Mouse (Mus musculus): ENCODE data around the gene Faap24. TPM values are rescaled to one million over a fixed set of nuclear protein-coding genes. Genes with fewer than 3 reads are reported as not detected.

Faap24 gene
- 1 to 10 TPM; 5.2 to 6.9 TPM for total RNA-seq (2021)
- long read RNA-seq, experiment 1, transcript Faap24-201 (4 exons, 1,857 nt), result major isoform, 6 of 6 reads
- long read RNA-seq, experiment 1, partial matches to known transcripts, result 0 of 6 reads
- long read RNA-seq, experiment 1, other reads (novel, unspliced or antisense), result 0 of 6 reads
- long read RNA-seq, experiment 2, transcript Faap24-201 (4 exons, 1,857 nt), result major isoform, 14 of 16 reads
- long read RNA-seq, experiment 2, partial matches to known transcripts, result 1 of 16 reads
- long read RNA-seq, experiment 2, other reads (novel, unspliced or antisense), result 1 of 16 reads

DNA sequence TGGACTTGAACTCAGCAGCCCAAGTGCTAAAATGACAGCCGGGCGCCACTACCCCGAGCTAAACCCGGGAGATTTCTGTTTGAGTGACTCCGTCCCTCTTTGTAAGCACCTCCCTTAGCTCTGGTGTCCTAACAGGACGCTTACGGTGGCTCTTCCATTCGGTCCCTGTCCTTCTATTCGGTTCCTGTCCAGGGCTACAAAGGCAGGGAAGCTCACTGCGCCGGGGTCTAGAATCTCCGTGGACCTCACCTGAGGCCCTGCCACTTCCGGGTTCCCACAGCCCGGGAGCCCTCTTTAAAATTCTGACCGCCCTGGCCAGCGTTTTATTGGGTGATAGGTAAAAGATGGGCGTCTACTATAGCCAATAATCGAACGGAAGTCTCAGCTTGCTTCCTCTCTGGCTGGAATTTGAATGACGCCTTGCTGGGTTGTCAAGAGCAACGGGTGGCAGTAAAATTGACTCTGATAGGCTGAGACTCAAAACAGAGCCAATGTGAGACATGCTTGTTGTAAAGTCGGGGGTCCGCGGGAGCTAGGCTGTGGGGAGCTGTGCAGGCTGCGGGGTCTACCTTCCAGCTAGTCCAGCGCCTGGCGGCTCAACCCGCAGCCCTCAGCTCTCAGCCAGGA lies at the start of gene Faap24, which contains the start of gene Cep89:
Gene Faap24 (minus strand): TSS at position 295 of the 627 bp plus-strand sequence.
Gene Cep89 (plus strand): TSS at position 494 of the 627 bp plus-strand sequence.
- DNase-seq (ENCODE audit: low spot score in 2 of 2), result peak; percentile 87 to 92

DNA sequence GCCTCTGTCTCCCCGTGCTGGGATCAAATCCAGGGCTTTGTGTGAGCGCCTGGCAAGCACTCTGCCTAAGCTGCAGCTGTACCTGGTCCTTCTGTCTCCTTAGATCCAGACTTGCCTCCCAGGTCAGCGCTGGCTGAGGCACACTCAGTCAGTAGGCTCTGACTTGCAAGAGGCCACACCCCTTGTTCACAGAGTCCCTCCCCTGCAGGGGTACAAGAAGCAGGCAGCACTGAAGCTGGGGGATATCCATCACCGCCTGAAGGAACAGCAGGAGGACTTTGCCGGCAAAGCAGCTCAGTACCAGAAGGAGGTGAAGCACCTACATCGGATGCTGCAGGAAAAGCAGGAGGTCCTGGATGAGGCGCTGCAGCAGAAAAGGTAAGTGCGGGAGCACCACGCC lies 38.6 kb upstream of the Faap24 start:
- DNase-seq (ENCODE audit: low spot score in 2 of 2), result no peak

DNA sequence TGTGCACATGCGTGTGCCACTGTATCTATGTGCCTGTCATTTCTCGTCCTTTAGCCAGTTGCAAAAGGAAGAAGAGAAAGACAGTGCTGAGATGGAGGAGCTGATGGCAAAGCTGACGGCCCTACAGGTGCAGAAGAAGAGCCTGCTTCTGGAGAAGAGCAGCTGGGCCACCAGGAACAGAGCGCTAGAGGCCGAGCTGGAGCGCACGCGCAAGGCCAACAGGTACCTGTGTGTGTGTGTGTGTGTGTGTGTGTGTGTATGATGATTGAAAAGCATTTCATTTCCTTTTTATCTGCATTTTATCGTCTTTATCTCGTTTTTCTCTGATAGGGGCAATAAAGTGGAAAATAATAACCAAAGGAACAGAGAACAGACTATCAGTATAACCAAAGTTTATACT lies 31.5 kb upstream of the Faap24 start:
- DNase-seq (ENCODE audit: low spot score in 2 of 2), result no peak

DNA sequence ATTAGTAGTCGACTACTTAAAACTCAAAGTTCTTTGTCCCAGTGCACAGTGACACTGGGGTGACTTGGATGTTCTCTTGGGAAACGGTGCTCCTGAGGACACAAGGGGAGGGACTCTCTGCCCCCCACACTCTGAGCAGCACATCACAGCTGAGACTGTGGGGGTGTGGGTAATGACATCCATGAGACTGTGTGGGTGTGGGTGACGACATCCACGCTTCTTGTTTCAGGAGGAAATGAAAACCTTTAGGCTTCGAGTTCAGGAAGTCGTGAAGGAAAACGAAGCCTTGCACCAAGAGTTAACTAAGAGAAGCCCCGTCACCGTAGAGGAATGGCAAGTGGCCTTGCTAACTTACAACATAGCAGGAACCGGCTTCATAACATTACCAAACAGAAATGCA lies 26.4 kb upstream of the Faap24 start:
- DNase-seq (ENCODE audit: low spot score in 2 of 2), result no peak

DNA sequence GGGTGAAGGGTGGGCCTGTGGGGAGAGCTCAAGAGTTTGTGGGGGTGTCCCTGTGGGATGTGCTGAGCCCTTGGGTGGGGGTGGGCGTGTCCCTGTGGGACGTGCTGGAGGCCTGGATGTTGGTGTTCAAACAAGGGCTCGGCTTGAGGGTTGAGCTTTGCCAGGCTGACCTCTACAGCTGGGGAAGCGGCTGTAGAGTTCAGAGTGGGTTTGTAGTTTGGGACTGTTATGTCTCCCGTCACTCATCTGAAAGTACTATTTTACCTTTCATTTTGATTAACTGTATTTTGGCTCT lies 20.0 kb upstream of the Faap24 start:
- DNase-seq (ENCODE audit: low spot score in 2 of 2), result no peak

DNA sequence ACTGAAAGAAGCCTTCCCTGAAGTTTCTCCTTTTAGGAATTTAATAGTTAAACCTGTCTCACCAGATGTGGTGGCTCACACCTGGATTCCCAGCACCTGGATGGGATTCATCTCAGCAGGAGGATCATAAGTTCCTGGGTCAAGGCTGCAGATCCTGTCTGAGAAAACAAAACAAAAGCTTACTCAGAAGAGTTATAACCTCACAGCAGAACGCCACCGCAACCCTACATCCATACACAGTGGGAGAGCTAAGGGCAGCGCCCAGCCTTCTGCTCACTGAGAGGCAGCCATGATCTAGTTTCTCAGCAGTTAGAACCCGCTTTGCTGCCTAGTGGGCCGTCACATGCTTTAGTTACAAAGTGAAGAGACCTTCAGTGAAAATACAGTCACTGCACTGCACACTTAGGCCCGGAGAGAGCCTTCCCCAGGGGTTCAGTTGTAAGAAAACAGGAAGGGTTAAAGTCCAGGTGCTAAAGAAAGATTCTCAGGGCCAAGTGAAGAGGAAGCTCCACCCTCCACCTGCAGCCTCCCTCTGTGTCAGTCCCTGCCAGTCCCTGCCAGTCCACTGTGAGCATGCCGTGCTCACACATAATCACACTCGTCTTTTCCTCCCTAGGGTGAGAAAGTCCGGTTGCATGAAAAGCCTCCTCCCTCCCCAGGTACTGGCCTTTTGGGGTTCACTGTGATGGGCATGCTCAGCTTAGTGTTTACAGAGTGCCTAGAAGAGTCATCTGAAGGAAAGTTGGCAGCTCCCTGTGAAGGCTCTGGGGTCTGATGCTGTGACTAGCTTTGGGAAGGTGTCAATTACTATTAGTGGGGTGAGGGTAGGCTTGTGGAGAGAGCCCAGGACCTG lies 19.4 kb upstream of the Faap24 start:
- peak in 1 of 2 experiments; percentile 25 for DNase-seq (ENCODE audit: low spot score in 2 of 2)

DNA sequence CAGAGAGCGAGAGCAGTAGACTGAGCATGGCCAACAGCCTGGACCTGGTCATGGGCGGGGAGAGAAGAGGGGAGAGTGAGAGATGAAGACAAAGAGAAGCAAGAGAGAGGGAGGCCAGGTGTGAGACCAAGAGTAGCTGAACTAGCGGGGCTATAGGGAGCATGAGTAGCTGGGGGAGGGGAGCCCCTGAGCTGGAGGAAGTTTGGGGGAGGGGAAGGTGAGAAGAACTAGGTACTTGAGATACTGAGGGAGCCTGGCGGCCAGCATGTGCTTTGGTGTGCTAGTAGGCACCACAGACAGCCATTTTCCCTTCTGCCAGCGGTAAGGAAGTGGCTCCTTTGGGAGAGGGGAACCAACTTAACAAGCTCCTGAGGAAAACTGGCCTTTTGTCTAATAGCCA lies 18.6 kb upstream of the Faap24 start:
- DNase-seq (ENCODE audit: low spot score in 2 of 2), result no peak

DNA sequence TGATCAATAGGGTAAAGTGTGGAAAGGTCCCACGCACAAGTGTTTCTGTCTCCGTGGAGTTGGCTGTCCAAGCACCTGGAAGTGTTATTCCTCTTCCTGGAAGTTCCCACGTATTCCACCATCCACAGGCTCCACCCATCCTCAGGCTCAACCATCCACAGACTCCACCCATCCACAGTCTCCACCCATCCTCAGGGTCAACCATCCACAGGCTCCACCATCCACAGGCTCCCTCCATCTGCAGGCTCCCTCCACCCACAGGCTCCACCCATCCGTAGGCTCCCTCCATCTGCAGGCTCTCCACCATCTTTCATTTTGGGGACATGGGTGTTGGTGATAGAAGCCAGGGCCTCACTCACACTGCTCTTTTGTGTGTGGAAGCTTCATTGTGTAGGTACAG lies 4.5 kb upstream of the Faap24 start:
- DNase-seq (ENCODE audit: low spot score in 2 of 2), result no peak

DNA sequence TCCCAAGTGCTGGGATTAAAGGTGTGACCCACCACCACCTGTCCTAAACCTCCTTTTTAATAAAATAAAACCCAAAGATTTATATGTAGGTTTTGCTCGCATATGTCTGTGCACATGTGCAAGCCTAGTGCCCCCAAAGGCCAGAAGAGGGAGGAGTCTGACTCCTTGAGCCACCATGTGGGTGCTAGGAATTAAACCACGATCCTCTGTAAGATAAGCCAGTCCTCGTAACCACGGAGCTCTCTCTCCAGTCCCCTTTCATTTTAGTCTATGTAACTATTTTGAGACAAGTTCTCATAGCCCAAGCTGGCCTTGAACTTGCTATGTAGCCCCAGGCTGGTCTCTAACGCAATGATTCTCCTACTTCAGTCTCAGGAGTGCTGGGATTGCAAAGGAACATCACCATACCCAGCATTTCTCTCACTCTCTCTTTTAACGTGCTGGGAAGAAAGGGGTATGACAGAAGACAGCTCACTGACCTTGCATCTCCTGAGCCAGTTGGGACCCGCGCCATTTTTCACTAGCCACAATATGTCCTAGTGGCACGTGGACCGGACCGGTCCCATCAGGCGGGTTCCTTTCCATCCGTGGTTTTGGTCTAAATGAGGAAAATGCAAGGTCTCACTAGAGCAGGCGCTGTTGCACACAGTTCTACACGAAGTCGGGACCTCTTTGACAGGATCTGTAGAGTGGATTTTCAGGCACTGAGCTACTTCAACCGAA lies 741 bp downstream of the Faap24 start:
- no peak for DNase-seq (ENCODE audit: low spot score in 2 of 2)

DNA sequence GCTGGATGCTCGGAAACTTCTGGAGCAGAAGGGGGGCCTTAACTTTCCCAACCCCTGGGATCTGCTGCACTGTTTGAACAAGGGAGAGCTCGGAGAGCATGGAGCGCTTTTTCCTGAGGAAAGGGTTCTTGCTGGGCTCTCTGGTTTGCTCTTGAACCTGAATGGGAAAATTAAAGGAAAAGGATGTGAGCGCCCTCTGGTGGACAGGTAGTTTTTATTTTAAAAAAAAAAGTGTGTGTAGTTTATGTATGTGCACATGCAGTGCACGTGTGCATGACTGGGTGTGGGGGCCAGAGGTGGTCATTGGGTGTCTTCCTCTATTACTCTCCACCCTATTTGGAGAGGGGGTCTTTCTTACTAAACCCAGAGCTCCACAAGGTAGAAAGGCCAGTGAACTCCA lies 3.7 kb downstream of the Faap24 start:
- peak; percentile 24 for DNase-seq (ENCODE audit: low spot score in 2 of 2)

DNA sequence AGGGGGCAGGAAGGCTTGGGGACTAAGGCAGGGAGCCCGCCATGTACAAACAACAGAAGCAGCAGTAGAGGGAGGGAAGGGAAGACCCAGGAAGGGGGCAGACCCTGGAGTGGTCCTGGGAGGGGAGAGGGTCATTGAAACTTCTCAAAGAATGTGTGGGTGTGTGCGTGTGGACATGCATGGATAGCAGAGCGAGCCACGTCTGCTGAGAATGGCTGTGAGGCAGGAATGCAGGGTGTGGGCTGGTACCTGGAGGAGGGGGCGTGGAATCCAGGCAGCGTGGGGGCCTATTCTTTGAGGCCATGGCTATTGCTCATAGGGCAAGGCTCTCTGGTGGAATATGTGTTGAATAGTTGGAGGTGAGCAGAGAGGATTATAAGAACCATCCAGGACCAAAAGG lies 7.9 kb downstream of the Faap24 start:
- no peak for DNase-seq (ENCODE audit: low spot score in 2 of 2)

DNA sequence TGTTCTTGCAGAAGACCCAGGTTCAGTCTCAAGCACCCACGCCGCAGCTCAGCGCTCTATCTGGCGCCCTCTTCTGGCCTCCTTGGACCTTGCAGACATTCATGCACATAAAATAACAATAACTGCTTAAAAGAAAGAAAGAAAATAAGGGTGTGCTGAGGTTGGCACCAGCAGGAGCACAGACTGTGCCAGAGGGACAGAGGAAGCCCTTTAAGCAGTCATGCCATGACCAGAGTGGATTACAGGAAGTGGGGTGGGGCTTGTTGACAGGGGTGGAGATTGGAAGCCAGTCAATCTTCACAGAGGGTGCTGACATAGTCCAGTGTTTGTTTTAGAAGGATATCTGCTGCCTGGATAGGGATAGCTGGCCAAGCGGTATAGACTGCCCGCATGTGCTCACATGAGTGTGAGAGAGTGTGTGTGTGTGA lies 10.1 kb downstream of the Faap24 start:
- peak in 1 of 2 experiments; percentile 24 for DNase-seq (ENCODE audit: low spot score in 2 of 2)

DNA sequence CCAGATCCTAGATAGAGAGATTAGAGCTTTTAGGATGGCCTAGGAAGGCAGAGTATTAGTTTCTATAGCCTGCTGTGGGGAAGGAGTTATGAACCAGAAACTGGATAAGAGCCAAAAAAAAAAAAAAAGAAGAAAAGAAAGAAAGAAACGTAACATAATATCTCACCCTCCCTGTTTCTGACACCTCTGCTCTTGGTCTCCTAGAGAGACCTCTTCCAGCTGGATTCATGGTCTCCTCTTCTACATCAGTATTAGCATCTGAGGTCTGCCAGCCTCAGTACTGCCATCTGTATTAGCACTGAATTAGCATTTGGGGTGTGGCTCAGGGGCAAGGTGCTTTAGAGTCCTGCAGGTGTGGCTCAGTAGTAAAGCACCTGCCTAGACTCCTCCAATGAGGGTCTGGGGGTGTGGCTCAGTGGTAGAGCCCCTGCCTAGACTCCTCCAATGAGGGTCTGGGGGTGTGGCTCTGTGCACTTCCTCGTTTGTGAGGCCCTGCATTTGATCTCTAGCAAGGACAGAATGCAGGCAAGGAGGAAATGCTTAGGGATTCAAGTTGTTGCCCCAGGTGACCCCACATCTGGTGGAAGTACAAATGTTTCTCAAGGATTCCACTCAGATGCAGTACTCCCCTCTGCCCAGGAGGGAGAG lies 13.8 kb downstream of the Faap24 start:
- DNase-seq (ENCODE audit: low spot score in 2 of 2), result no peak

DNA sequence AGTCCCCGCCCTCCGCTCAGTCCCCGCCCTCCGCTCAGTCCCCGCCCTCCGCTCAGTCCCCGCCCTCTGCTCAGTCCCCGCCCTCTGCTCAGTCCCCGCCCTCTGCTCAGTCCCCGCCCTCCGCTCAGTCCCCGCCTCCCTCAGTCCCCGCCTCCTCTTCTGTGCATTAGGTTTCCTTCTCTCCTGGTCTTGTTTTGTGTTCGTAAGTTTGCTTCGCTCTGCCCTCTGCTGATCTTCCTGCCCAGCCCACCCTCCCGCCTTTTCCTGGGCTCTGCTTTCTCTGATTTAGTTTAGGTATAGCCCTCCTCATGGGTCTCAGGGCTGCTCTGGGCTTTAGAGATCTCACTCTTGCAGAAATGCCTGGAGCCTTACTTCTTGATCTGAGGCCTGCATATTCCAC lies 14.8 kb downstream of the Faap24 start:
- DNase-seq (ENCODE audit: low spot score in 2 of 2), result no peak

DNA sequence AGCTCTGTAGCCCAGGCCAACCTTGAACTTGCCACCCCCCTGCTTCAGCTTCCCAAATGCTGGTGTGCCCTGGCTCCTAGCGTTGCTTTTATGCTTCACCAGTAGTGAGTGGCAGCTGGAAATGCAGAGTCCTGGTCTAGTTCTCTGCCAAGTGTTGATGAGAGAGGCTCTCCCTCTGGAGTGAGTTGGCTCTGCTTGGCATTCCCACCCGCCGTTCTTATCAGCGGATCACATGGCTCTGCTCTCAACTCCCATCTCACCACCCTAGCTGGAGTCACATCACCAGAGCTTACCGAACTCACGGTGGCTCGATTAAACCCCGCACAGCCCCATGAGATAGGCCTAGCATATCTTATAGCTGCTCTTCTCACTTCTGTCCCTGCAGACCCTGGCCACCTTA lies 16.3 kb downstream of the Faap24 start:
- DNase-seq (ENCODE audit: low spot score in 2 of 2), result no peak

DNA sequence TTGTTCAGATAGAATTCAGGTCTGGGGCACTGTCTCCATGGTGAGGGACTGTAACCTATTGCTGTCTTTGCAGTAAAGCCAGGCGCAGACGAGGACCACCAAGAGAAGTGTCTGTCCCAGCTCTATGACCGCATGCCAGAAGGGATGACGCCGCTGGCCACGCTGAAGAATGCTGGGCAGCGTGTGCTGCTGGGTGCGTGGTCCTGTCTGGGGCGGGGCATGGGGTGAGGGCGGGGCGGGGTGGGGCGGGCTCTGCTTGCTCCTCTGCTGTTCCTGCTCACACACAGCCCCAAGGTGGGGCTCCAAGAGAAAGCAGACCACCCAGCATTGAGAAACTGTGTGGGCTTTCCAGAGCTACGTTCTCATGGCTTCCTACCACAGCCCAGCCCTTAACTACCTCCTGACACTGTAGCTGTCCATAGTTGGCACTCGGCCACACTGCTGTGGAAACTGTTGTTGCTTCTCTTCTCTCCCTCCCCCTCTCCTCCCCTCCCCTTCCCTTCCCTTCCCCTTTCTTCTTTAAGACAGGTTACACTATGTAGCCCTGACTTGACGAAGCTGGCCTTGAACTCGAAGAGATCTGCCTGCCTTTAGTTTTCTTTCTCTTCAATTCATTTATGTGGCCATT lies 17.0 kb downstream of the Faap24 start:
- no peak for DNase-seq (ENCODE audit: low spot score in 2 of 2)

DNA sequence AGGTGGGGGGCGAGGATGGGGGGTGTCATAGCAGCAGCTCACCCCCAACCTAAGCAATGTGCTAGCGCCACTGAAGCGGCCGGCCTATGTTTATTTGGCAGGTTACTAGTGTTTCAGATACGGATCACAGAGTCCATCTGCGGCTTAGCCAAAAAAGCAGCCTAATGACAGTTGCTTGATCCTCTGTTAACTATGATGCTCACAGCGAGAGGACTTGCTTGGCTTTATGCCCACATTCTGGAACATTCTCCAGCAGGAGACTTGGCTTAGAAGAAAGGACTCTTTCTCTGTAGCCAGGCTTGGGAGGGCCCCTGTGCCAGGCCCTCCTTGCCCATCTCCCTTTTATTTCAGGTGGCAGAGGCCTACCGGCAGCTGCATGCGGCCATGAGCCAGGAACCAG lies 20.0 kb downstream of the Faap24 start:
- DNase-seq (ENCODE audit: low spot score in 2 of 2), result no peak

DNA sequence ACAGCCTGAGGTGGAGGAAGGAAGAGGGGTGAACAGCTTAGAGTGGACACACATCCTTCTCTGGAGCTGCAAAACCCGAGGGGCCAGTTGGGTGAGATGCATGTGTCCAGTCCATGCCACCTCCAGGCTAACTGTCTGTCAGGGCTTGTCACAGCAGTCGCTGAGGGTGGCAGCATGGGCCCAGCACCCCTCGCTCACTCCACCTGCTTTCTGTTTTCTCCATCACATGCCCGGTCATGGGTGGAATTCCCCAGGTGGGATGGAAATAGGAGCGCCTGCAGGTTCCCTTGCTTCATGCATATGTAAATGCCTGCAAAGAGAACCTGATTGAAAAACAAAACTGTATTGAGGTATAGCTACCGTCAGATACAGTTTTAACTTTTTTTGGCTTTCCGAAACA lies 22.4 kb downstream of the Faap24 start:
- no peak for DNase-seq (ENCODE audit: low spot score in 2 of 2)

DNA sequence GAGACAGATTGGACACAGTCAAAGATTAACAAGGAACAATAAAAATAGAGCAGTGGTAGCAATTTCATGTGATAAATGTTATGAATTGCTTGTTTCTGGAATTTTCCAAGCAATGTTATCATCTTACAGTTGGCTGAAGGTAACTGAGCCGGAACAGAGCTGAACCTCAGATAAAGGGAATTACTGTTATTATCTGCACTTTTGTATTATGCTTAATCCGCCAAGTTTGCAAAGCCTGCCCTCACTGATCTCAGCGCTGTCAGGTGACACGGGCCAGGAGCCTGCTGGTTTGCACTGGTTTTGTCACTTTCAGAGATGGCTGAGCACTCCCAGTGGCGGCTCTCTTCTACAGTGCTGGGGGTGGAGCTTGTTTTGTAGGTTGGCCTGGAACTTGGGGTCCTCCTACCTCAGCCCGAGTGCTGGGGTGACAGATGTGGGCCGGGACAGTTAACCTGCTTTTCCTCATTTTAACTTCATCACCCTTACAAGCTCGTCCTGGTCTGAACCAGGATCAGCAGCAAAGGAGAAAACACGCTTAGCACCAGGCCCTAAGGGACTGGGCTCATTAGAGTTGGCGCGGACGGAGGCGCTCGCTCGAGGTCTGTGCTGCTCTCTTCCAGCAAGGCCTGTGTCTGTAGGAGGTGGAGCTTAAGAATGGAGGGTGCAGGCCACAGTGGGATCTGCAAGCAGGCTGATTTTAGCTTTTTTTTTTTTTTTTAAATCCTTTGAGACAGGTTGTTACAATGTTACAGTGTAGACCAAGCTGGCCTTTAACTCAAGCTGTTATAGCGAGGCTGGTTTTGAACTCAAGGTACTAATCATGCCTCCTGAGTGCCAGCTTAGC lies 23.3 kb downstream of the Faap24 start:
- no peak for DNase-seq (ENCODE audit: low spot score in 2 of 2)

All from adrenal gland, adult 18-20 months (tissue).